Mouse (Mus musculus) olfactory bulb, adult 2 months (tissue): Measurements from ENCODE around the gene Tdgf1.

ENCODE experiments used
- CTCF ChIP-seq: fragments of 200-500 bp; IDR thresholded peaks from 2 replicates; pipeline ENCODE4 v1.5.1; 2012; ENCODE audit warnings: low read depth, mild to moderate bottlenecking, low read length, moderate library complexity; ENCODE audit not compliant: insufficient read depth
- POLR2A ChIP-seq: fragments of 200-500 bp; IDR thresholded peaks from 2 replicates; pipeline ENCODE4 v1.6.1; 2012; ENCODE audit warnings: mild to moderate bottlenecking, low read depth, low read length, moderate library complexity; ENCODE audit not compliant: insufficient read depth

DNA sequence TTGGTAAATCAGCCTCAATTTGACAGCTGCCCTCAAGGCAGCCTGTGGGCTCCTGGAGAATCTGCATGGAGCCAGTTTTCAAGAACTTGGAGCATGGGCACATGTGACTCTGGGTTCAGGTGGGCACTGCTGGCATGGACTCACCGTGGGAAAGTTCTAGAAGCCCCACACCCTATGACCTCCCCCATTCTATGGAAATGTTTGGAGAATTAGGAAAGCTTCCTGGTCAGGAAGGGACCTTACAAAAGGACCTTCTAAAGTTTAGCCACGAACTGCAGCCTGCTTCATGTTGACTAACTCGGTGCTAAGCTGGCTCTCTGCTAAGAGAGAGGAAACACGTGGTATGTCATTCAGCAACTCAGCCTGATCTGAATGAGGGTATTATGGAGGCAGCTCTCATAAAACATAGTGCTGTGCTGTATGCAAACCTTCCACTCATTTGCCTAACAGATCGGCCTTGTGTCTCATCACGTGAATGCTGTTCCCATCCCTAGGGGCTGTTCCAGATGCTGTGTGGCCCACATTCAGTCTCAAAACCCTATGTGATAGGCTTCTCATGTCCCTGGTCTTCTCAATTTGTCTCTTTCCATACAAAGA lies 36.5 kb downstream of the Tdgf1 start:
- TF ChIP-seq CTCF = no peak
- no peak for TF ChIP-seq POLR2A
